Mouse (Mus musculus) layer of hippocampus, postnatal 36 days (tissue): ENCODE results near the gene Polg2. TPM values are rescaled to one million over a fixed set of nuclear protein-coding genes. Genes with fewer than 3 reads are reported as not detected.
"Not testable (repeated sequence)": the region's sequence is repeated elsewhere in the genome, so short reads cannot be mapped to it uniquely, and the experiment has no call there.

Source experiments
- DNase-seq, 2 experiments: peaks; one replicate each; pipeline ENCODE4 v3.0.0; 2022
- total RNA-seq, 2 experiments: library from RNA; stranded (reverse); gene quantifications; 2 replicates each; pipeline ENCODE4 v1.2.3; 2021

Gene Polg2
- total RNA-seq, 2 experiments from 2014 or later: 4.8 to 5.1 TPM

DNA sequence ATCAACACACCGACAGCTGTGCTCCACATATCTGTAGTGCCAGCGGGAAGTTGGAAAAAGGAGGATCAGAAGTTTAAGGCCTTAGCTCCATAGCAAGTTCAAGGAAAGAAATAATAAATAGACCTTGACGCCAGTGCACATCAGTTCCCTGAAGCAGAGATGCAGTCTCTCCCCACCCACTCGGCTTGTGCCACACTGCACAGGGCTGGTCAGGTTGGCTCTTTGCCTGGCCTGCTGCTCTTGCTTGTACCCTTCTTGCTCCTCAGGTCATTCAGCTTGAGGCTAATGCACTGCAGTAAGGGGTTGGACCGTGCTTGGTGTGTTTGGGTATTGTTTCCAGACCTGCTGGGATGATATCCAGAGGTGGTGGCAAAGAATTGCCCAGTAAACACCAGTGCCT lies 18.8 kb downstream of the Polg2 start:
- DNase-seq: no peak

- DNase-seq: no peak
Observed at GRCm38 (mm10) chr11:106759028-106759427, 20.3 kb downstream of the Polg2 start.

GRCm38 (mm10) chr11:106755583-106755982 lies 23.8 kb downstream of the Polg2 start:
- DNase-seq: no peak

GRCm38 (mm10) chr11:106753314-106753713 lies 26.0 kb downstream of the Polg2 start:
- DNase-seq: no peak

DNA sequence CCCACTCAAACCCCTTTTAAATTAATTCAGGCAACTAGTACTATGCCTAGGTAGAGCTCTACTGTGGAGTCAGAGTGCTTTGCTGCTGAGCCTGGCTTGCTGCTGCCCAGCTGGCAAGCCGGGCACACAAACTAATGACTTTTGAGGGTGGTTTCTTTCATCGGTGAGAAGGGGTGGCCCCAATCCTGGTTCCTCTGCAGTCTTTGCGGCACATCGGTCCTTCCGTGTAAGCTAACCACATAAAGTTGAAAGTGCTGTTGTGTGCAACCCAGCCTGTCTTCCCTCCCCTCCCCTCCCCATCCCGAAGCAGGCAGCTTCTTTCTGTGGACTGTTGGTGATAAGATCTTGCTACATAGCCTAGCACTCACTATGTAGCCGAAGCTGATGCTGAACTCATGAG lies 27.2 kb downstream of the Polg2 start:
- no peak for DNase-seq

GRCm38 (mm10) chr11:106751039-106752018 lies 28.0 kb downstream of the Polg2 start, which contains the start of gene Milr1:
Gene Milr1, plus strand, starts transcription at chr11:106751226.
- no peak for DNase-seq

- DNase-seq: no peak
Observed at GRCm38 (mm10) chr11:106750121-106750751, 29.1 kb downstream of the Polg2 start, which contains the start of gene Pecam1. Gene Pecam1, minus strand, starts transcription at chr11:106750628.

DNA sequence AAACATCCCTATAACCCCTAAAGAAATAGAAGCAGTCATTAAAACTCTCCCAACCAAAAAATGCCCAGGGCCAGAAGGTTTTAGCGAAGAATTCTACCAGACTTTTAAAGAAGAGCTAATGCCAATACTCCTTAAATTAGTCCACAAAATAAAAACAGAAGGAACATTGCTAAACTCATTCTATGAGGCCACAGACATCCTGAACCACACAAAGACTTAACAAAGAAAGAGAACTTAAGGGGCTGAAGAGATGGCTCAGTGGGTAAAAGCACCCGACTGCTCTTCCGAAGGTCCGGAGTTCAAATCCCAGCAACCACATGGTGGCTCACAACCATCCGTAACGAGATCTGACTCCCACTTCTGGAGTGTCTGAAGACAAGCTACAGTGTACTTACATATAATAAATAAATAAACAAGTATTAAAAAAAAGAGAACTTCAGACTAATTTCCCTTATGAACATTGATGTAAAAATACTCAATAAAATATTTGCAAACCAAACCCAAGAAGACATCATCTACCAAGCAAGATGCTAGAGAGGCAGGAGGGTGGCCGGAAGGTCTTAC lies 29.7 kb downstream of the Polg2 start:
- DNase-seq: not testable (repeated sequence)

DNA sequence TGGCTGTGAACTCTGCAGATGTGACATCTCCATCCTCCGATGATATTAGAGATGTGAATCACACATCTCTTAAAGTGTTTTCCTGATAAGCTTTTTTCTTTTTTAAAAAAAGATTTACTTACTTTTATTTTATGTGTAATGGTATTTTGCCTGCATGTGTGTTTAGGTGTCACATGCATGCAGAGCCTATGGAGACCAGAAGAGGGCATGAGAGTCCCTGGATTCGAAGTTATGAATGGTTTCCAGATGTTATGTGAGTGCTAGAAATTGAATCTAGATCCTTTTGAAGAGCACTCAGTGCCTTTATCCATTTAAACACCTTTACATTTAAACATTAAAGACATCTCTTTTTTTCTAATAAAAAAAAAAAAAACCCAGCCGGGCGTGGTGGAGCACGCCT lies 34.4 kb downstream of the Polg2 start:
- no peak for DNase-seq

GRCm38 (mm10) chr11:106742388-106742841 lies 36.9 kb downstream of the Polg2 start:
- no peak for DNase-seq

DNA sequence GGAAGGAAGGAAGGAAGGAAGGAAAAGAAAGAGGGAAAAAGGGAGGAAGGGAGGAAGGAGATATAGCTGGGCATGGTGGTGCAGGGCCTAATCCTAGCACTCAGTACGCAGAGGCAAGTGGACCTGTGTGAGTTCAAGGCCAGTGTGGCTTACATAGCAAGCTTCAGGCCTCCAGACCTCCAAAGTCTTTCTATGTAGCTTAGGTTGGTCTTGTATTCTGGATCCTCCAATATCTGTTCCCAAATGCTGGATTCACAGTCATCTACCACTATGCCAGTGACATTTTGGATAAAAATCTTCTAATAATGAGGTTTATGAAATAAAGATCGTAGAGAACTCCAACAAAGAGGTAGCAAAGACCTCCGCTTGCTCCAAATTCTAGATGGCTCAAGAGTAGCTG lies 37.5 kb downstream of the Polg2 start:
- no peak for DNase-seq

DNA sequence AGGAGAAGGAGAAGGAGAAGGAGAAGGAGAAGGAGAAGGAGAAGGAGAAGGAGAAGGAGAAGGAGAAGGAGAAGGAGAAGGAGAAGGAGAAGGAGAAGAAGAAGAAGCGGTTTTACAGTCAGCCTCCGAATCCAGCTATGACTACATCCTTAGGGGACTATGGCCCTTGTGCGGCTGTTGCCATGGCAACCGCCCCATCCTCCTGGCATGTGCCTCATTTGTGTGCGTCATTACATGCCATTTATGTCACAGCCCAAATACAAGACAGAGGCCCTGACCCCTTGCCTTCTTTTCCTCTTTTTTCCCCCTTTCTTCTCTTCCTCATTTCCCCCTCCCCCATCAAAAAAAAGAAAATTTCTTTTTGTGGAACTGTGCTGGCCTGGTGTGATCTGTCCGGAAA lies 38.1 kb downstream of the Polg2 start:
- no peak for DNase-seq

- DNase-seq: not testable (repeated sequence)
Observed at GRCm38 (mm10) chr11:106740724-106741123, 38.6 kb downstream of the Polg2 start.

- no peak for DNase-seq
Observed at GRCm38 (mm10) chr11:106739116-106739515, 40.2 kb downstream of the Polg2 start.

GRCm38 (mm10) chr11:106737178-106737621 lies 42.1 kb downstream of the Polg2 start:
- peak; percentile 44 to 47 for DNase-seq

DNA sequence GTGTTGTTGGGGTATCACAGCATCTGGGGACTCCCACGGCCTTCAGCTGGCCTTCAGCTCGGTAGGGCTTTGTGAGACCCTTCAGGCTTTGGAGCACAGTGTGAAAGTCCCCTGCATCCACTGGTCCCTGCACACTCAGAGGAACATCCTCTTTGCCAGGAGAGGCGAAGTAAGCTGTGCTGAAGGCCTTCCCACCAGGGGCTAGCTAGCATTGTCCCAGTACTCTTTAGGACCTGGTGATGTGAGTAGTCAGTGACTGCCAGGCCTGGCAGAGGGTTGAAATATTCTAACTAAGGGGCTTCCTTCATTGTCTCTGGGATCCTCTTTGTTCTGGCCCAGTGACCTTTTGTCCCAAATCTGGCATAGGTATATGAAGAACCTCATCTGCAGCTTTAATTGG lies 42.7 kb downstream of the Polg2 start:
- no peak for DNase-seq

GRCm38 (mm10) chr11:106730714-106731113 lies 48.6 kb downstream of the Polg2 start:
- no peak for DNase-seq

- DNase-seq: no peak
Observed at GRCm38 (mm10) chr11:106729656-106730055, 49.7 kb downstream of the Polg2 start.

DNA sequence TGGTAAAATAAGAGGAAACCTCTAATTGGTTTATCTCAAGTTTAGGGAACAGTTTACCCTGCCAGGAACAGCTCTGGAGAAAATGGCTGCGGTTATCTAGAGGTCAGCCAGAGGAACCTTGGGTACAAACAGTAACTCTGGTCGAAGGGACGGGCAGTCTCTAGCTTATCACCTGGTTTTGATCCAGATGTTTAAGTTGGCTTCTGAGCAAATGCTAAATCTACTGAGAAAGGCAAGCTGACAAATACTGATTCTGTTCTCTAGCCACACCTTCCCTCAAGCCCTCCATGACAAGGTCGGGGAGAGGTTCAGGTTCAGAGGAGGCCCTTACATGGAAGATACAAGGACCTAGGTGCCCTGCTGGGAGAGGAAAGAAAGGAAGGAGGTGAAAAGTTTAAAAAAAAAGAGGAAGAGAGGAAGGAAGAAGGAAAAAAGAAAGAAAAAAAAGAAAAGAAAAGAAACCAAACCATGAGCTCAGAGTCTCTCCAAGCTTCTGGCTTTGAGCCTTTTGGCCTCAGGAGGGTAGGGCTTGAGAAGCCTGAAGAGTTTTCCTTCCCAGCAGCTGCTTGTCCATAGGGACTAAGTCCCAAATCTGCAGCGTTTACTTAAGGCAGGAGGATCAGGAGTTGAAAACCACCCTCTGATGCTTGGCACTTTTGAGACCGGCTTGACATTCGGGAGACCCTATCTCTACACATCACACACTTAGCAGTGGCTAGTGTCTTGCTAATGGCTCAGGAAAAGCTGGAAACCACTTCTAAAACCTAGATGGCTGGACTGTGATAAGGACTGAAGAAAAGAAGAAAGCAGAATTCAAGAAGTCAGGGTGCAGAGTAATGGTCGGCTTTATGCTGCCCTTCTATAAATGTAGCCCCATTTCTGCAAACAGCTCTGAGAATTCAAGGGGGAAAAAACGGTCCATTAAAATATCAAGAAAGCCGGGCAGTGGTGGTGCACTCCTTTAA lies 50.7 kb downstream of the Polg2 start:
- no peak for DNase-seq

DNA sequence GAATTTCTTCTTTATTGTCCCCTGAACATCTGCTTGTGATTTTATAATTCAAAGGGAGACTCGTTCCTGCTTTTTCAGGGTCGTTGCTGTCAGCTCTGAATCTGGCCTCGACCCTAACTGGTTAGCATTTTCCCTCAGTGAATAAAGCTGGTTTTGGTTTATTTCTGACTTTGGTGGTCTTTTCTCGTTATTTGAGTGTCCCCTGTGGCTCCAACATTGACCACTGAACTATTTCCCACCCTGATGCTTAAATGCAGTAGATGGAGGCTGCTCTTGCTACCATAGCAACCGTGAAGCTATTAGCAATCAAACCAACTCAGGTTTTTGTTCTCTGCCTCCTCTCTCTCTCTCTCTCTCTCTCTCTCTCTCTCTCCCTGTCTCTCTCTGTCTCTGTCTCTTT lies 51.4 kb downstream of the Polg2 start:
- no peak for DNase-seq

- DNase-seq: not testable (repeated sequence)
Observed at GRCm38 (mm10) chr11:106724916-106725235, 54.5 kb downstream of the Polg2 start.
